Mouse (Mus musculus) gastrocnemius, adult 2 months (tissue): Measurements from ENCODE around the gene Slc2a13. TPM values are rescaled to one million over a fixed set of nuclear protein-coding genes. Genes with fewer than 3 reads are reported as not detected.

Experiments
- DNase-seq: peaks from one replicate; pipeline ENCODE4 v3.0.0; 2022
- H3K27ac ChIP-seq: fragments of 200-600 bp; 2 replicates; pipeline ENCODE4 v1.8.1; 2022; ENCODE audit warnings: mild to moderate bottlenecking
- H3K4me3 ChIP-seq: fragments of 200-600 bp; 2 replicates; pipeline ENCODE4 v1.8.1; 2022; ENCODE audit warnings: mild to moderate bottlenecking, moderate library complexity
- CTCF ChIP-seq: fragments of 200-600 bp; IDR thresholded peaks from 2 replicates; pipeline ENCODE4 v1.8.1; 2022; ENCODE audit warnings: antibody characterized with exemption, mild to moderate bottlenecking, moderate library complexity
- intact Hi-C: fragments of 180-260 bp; cut with DNase I; formaldehyde crosslinking; loops from one replicate; pipeline ENCODE4 v1.15.1; 2025
- total RNA-seq, 2 experiments: library from RNA; stranded (reverse); gene quantifications; 2 replicates each; pipeline ENCODE4 v1.2.3; 2021

Slc2a13 gene
- total RNA-seq, 2 experiments from 2014 or later, result 0.61 to 0.70 TPM

DNA sequence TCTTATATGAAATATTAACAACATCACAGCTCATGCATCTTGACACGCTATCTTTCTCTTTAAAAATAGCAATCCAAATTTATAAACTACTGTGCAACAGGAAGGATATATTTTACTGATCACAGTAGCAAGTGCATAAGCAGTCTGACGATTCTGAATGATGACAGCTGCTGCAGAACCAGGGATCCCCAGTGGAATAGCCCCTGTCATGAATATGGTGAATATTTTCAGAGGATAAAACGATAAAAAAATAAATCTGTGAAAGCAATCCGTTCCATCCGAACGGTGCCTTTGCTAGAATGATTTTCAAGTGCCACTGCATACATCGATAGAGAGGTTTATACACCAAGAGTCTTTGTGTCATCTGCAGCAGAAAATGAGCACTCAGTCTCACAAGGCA is 222.1 kb downstream of the Slc2a13 start:
- TF ChIP-seq CTCF, result no peak
- no peak for DNase-seq
- H3K4me3 ChIP-seq, result no peak overlapping the region
- intact Hi-C loops, result no loop called here
- H3K27ac ChIP-seq, result no peak overlapping the region

- H3K27ac ChIP-seq, result no peak overlapping the region
- no peak overlapping the region for H3K4me3 ChIP-seq
- intact Hi-C loops, result no loop called here
- no peak for DNase-seq
- TF ChIP-seq CTCF, result peak; percentile 24; the same call in 1 of the 2 replicates
These were observed 234.7 kb downstream of the Slc2a13 start for GRCm38 (mm10) chr15:91338350-91338749.

GRCm38 (mm10) chr15:91334416-91334900 is 238.6 kb downstream of the Slc2a13 start:
- no peak for TF ChIP-seq CTCF
- intact Hi-C loops, result no loop called here
- Histone ChIP-seq H3K4me3 (no peak overlapping the region), H3K27ac (no peak overlapping the region)
- DNase-seq, result no peak

- intact Hi-C loops, result no loop called here
These were observed 245.3 kb downstream of the Slc2a13 start for GRCm38 (mm10) chr15:91327748-91328147.

DNA sequence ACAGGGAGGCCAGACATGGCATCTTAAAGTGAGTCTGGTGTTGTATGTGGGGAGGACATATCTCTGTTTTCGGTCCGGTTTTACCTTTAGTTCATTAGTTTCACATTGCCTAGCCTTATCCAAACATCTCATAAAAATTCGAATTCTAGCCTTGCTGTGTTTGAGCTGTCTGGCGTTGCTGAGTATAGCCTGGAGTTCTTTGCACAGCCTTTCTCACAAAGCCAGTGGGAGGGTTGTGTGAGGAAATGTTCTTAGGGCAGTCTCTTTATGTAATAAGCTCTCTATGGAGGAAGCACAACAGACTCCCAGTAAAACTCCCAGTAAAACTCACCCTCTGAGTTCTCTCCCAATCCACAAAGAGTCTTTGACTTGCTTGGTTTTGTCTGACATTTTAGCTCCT is 246.0 kb downstream of the Slc2a13 start:
- no peak overlapping the region for H3K4me3 ChIP-seq
- intact Hi-C loops, result no loop called here
- no peak overlapping the region for H3K27ac ChIP-seq
- no peak for DNase-seq
- TF ChIP-seq CTCF, result no peak

More at GRCm38 (mm10) chr15:91327748-91328147, 245.3 kb downstream of the Slc2a13 start:
- TF ChIP-seq CTCF, result no peak
- Histone ChIP-seq H3K27ac (no peak overlapping the region), H3K4me3 (no peak overlapping the region)
- DNase-seq, result no peak

DNA sequence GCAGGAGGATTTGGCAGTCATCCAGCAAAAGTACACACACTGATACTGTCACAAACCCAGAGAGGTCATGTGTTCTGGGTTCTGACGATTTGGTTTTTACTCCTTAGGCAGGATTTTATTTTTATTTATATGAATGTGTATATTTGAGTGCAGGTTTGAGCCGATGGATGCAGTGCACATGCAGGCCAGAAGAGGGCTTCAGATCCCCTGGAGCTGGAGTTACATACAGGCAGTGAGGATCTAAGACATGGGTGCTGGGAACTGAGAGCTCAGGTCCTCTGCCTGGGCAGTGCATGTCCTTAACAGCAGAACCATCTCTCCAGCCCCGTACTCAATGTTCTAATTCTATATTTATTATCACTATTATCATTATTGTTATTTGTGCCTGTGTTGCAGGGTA is 253.7 kb downstream of the Slc2a13 start:
- peak; percentile 52 for TF ChIP-seq CTCF
- Histone ChIP-seq H3K4me3 (no peak overlapping the region), H3K27ac (no peak overlapping the region)
- intact Hi-C loops, result no loop called here
- no peak for DNase-seq

DNA sequence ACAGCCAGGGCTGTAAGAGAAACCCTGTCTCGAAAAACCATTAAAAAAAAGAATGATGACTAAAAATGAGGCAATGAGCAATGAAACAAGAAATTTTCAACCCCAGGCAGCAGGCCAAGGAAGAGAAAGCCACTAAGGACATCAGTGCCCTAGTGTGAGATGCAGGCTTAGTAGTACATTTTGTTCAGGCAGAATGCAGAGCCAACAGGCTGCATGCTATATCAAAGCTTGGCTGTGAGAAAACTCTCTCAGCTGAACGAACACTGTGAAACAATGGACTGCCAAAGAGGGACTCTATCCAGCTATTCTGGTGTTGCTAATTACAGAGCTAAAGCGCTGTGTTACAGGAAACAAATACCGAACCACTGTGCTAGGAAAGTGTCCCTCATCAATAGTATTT is 256.1 kb downstream of the Slc2a13 start:
- TF ChIP-seq CTCF, result no peak
- no peak overlapping the region for H3K27ac ChIP-seq
- peak; percentile 51 for DNase-seq
- intact Hi-C loops, result no loop called here
- H3K4me3 ChIP-seq, result no peak overlapping the region

GRCm38 (mm10) chr15:91314402-91315318 is 258.4 kb downstream of the Slc2a13 start:
- no peak for TF ChIP-seq CTCF
- intact Hi-C loops, result no loop called here
- Histone ChIP-seq H3K27ac (peak overlapping the region; percentile 50), H3K4me3 (peak overlapping the region; percentile 28)
- no peak for DNase-seq

GRCm38 (mm10) chr15:91304296-91304852 is 268.7 kb downstream of the Slc2a13 start:
- Histone ChIP-seq H3K27ac (no peak overlapping the region), H3K4me3 (no peak overlapping the region)
- intact Hi-C loops, result loop anchor here (5.0 to 10.0 kb wide), 5 partner anchors 140 to 450 kb away; partner anchors contain the start of gene Slc2a13
- peak; percentile 56 for DNase-seq
- peak; percentile 71 for TF ChIP-seq CTCF

DNA sequence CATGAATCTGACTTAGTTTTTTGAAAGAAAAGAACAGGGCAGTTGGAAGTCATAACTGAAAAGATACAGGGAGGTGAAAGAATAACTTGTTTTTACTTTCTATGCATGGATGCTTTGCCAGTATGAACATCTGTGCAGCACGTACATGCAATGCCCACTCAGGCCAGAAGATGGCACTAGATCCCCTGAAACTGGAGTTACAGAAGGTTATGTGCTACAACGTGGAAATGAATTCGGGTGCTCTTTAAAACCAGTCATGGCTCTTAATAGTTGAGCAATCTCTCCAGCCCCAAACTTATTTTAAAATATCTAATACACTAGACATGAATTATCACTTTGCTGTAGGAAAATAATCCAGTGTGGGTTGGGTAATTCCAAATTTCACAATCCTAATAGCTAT is 271.7 kb downstream of the Slc2a13 start:
- Histone ChIP-seq H3K27ac (peak overlapping the region; percentile 20; the same call in 1 of the 2 replicates), H3K4me3 (no peak overlapping the region)
- intact Hi-C loops, result loop anchor here (5.0 to 10.0 kb wide), 5 partner anchors 137 to 453 kb away; partner anchors contain the start of gene Slc2a13
- TF ChIP-seq CTCF, result no peak; the same call in 1 of the 2 replicates
- DNase-seq, result peak; percentile 91

GRCm38 (mm10) chr15:91299319-91299835 is 273.7 kb downstream of the Slc2a13 start:
- peak overlapping the region; percentile 46 for H3K27ac ChIP-seq
- peak overlapping the region; percentile 9; the same call in 1 of the 2 replicates for H3K4me3 ChIP-seq
- TF ChIP-seq CTCF, result no peak
- intact Hi-C loops, result no loop called here
- peak; percentile 51 for DNase-seq

- no peak for DNase-seq
- intact Hi-C loops, result no loop called here
- H3K4me3 ChIP-seq, result no peak overlapping the region
- peak overlapping the region; percentile 83 for H3K27ac ChIP-seq
- no peak for TF ChIP-seq CTCF
These were observed 289.6 kb downstream of the Slc2a13 start for GRCm38 (mm10) chr15:91283418-91283817.

DNA sequence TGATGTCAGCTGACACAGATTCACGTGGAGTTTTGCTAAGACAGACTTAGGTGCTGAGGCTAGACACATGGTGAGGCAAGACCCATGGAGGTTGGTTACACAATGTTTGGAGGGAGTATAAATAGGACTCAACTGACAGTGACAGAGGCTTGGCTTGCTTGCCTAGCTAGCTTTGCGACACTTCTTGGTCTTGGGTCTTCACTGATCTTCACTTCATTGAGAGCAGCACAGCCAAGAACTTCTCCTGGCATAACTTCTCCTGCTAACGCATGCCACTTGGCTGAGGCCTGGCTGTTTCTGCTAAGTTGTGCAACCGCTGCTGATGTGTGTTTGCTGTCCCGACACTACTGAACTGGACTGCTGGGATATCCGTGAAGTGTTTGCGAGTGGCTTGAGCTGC is 290.2 kb downstream of the Slc2a13 start:
- Histone ChIP-seq H3K4me3 (no peak overlapping the region), H3K27ac (peak overlapping the region; percentile 83)
- DNase-seq, result peak; percentile 84
- no peak for TF ChIP-seq CTCF
- intact Hi-C loops, result no loop called here
